Mouse (Mus musculus) cortical plate, adult 2 months (tissue): Measurements from ENCODE around the gene Pklr.

ENCODE experiments used
- CTCF ChIP-seq: fragments of 200-500 bp; IDR thresholded peaks from 2 replicates; pipeline ENCODE4 v1.5.1; 2011; ENCODE audit warnings: mild to moderate bottlenecking, control low read depth, low read length; ENCODE audit not compliant: insufficient read depth; ENCODE audit errors: extremely low read depth
- POLR2A ChIP-seq: fragments of 200-500 bp; IDR thresholded peaks from 2 replicates; pipeline ENCODE4 v1.6.1; 2011; ENCODE audit warnings: mild to moderate bottlenecking, low read length, control low read depth; ENCODE audit not compliant: insufficient read depth; ENCODE audit errors: extremely low read depth

- TF ChIP-seq CTCF = no peak
- TF ChIP-seq POLR2A = no peak
These were observed 10.0 kb upstream of the Pklr start for GRCm38 (mm10) chr3:89125981-89126380.
